Mouse (Mus musculus) embryonic fibroblast, embryonic 13.5 days (primary cell): ENCODE measurements around the gene 1700057G04Rik. TPM values are rescaled to one million over a fixed set of nuclear protein-coding genes. Genes with fewer than 3 reads are reported as not detected.

Experiments
- H3K27ac ChIP-seq: 2 replicates; pipeline ENCODE4 v1.5.1; 2012; ENCODE audit warnings: low read length, control low read depth, inconsistent platforms; ENCODE audit not compliant: insufficient read depth
- H3K4me1 ChIP-seq: 2 replicates; pipeline ENCODE4 v1.6.1; 2011; ENCODE audit warnings: low read length; ENCODE audit not compliant: control insufficient read depth, insufficient read depth
- H3K4me3 ChIP-seq: 2 replicates; pipeline ENCODE4 v1.5.1; 2011; ENCODE audit warnings: mild to moderate bottlenecking, control low read depth, low read length; ENCODE audit not compliant: insufficient read depth
- CTCF ChIP-seq: IDR thresholded peaks from 2 replicates; pipeline ENCODE4 v1.5.1; 2011; ENCODE audit warnings: mild to moderate bottlenecking, control low read depth, low read length, moderate library complexity, borderline replicate concordance; ENCODE audit not compliant: insufficient read depth
- POLR2A ChIP-seq: IDR thresholded peaks from 2 replicates; pipeline ENCODE4 v1.6.1; 2011; ENCODE audit warnings: low read depth, mild to moderate bottlenecking, control low read depth, low read length, moderate library complexity
- polyA plus RNA-seq: library from polyadenylated mRNA; stranded (reverse); fragments of >200 nt; gene quantifications from 2 replicates; pipeline ENCODE4 v1.2.4, GENCODE M21; 2011; ENCODE audit warnings: low read depth; ENCODE audit not compliant: missing spikeins, insufficient read length

The 1700057G04Rik gene
- polyA plus RNA-seq, 1 experiment, result not detected

- H3K27ac ChIP-seq, result no peak overlapping the region
- no peaks in the 10 kb centered on the region for H3K4me1 ChIP-seq
- H3K4me3 ChIP-seq, result no peak overlapping the region
- TF ChIP-seq POLR2A (no peak), CTCF (no peak)
Measured at GRCm38 (mm10) chr9:92337063-92337462, 27.9 kb downstream of the 1700057G04Rik start.

GRCm38 (mm10) chr9:92337661-92338060 lies 28.5 kb downstream of the 1700057G04Rik start:
- TF ChIP-seq CTCF, result no peak
- no peak for TF ChIP-seq POLR2A
- no peak overlapping the region for H3K4me3 ChIP-seq
- no peak overlapping the region for H3K27ac ChIP-seq
- no peaks in the 10 kb centered on the region for H3K4me1 ChIP-seq

GRCm38 (mm10) chr9:92338954-92339353 lies 29.8 kb downstream of the 1700057G04Rik start:
- no peak overlapping the region for H3K4me3 ChIP-seq
- no peak overlapping the region for H3K27ac ChIP-seq
- no peak for TF ChIP-seq POLR2A
- TF ChIP-seq CTCF, result no peak
- H3K4me1 ChIP-seq, result no peaks in the 10 kb centered on the region

- TF ChIP-seq POLR2A, result no peak
- TF ChIP-seq CTCF, result no peak
- no peaks in the 10 kb centered on the region for H3K4me1 ChIP-seq
- H3K4me3 ChIP-seq, result no peak overlapping the region
- H3K27ac ChIP-seq, result no peak overlapping the region
Measured at GRCm38 (mm10) chr9:92351924-92352323, 42.7 kb downstream of the 1700057G04Rik start.

GRCm38 (mm10) chr9:92353306-92353705 lies 44.1 kb downstream of the 1700057G04Rik start:
- Histone ChIP-seq H3K4me3 (no peak overlapping the region), H3K27ac (no peak overlapping the region), H3K4me1 (no peaks in the 10 kb centered on the region)
- TF ChIP-seq POLR2A (no peak), CTCF (no peak)

- Histone ChIP-seq H3K4me1 (no peaks in the 10 kb centered on the region), H3K4me3 (no peak overlapping the region), H3K27ac (no peak overlapping the region)
- TF ChIP-seq POLR2A (no peak), CTCF (no peak)
Measured at GRCm38 (mm10) chr9:92360691-92361310, 51.6 kb downstream of the 1700057G04Rik start.

- H3K4me3 ChIP-seq, result no peak overlapping the region
- H3K27ac ChIP-seq, result no peak overlapping the region
- no peaks in the 10 kb centered on the region for H3K4me1 ChIP-seq
- TF ChIP-seq POLR2A (no peak), CTCF (no peak)
Measured at GRCm38 (mm10) chr9:92363478-92363877, 54.3 kb downstream of the 1700057G04Rik start.

GRCm38 (mm10) chr9:92368920-92369319 lies 59.7 kb downstream of the 1700057G04Rik start:
- Histone ChIP-seq H3K4me3 (no peak overlapping the region), H3K4me1 (no peaks in the 10 kb centered on the region), H3K27ac (no peak overlapping the region)
- TF ChIP-seq CTCF (no peak), POLR2A (no peak)

GRCm38 (mm10) chr9:92373896-92374295 lies 64.7 kb downstream of the 1700057G04Rik start:
- Histone ChIP-seq H3K27ac (no peak overlapping the region), H3K4me3 (no peak overlapping the region), H3K4me1 (no peaks in the 10 kb centered on the region; the same call in none of the 2 replicates)
- no peak for TF ChIP-seq CTCF
- no peak for TF ChIP-seq POLR2A

- TF ChIP-seq CTCF (no peak), POLR2A (no peak)
- no peak overlapping the region for H3K27ac ChIP-seq
- no peak overlapping the region for H3K4me3 ChIP-seq
- H3K4me1 ChIP-seq, result no peaks in the 10 kb centered on the region; the same call in none of the 2 replicates
Measured at GRCm38 (mm10) chr9:92374705-92375199, 65.6 kb downstream of the 1700057G04Rik start.
